Mouse (Mus musculus) CH12.LX (cell line): ENCODE measurements at regions not wholly inside any gene's neighbourhood (a gene's known extent, or its start where the extent isn't known, plus 50 kb on each side); places are given as distances from the start of the nearest gene placed in this dataset.

ENCODE experiments used
- DNase-seq: peaks from one replicate; pipeline ENCODE4 v3.0.0-alpha.2; 2013; ENCODE audit errors: extremely low read depth
- H3K27ac ChIP-seq: 2 replicates; pipeline ENCODE4 v1.5.1; 2012; ENCODE audit warnings: low read depth, mild to moderate bottlenecking, control low read depth, moderate library complexity; ENCODE audit not compliant: insufficient read depth
- H3K27me3 ChIP-seq: replicated peaks from 2 replicates; pipeline ENCODE3; 2012; ENCODE audit warnings: inconsistent platforms
- H3K36me3 ChIP-seq, 2 experiments: replicated peaks in 1 of 2; 2 replicates each; pipeline versions ENCODE3 to v1.6.1; 2012; ENCODE audit warnings: inconsistent platforms in 1 of 2, low read length in 1 of 2, mild to moderate bottlenecking in 1 of 2, mixed read lengths in 1 of 2, moderate library complexity in 1 of 2; ENCODE audit not compliant: control insufficient read depth in 1 of 2, insufficient read depth in 1 of 2
- H3K4me1 ChIP-seq, 2 experiments: 2 replicates each; pipeline ENCODE4 v1.6.1; 2012; ENCODE audit warnings: inconsistent platforms in 1 of 2, moderate library complexity in 1 of 2; ENCODE audit not compliant: insufficient read depth in 2 of 2, control insufficient read depth in 1 of 2
- H3K4me2 ChIP-seq: 2 replicates; pipeline ENCODE4 v1.6.1; 2012; ENCODE audit warnings: low read depth, mild to moderate bottlenecking, control low read depth; ENCODE audit not compliant: poor library complexity, insufficient read depth, severe bottlenecking
- H3K4me3 ChIP-seq, 3 experiments: fragments of 150-350 bp in 1 of 3; sonication (generic) in 1 of 3; replicated peaks in 1 of 3; 2 replicates each; pipeline versions ENCODE3 to v1.5.1; 2011 to 2012; ENCODE audit warnings: low read depth in 2 of 3, low read length in 2 of 3, mild to moderate bottlenecking in 2 of 3, moderate library complexity in 2 of 3, control low read depth in 1 of 3, improper control_type of control experiment in 1 of 3, inconsistent platforms in 1 of 3, mixed read lengths in 1 of 3; ENCODE audit not compliant: poor library complexity in 1 of 3
- H3K79me2 ChIP-seq: replicated peaks from 2 replicates; pipeline ENCODE4 v1.6.1; 2012; ENCODE audit warnings: mild to moderate bottlenecking, moderate library complexity; ENCODE audit not compliant: control insufficient read depth, poor library complexity, insufficient read depth, severe bottlenecking; ENCODE audit errors: extremely low read depth
- H3K9ac ChIP-seq: 2 replicates; pipeline ENCODE4 v1.6.1; 2012; ENCODE audit warnings: low read depth, mild to moderate bottlenecking, control low read depth, moderate library complexity; ENCODE audit not compliant: insufficient read depth
- H3K9me3 ChIP-seq: replicated peaks from 2 replicates; pipeline ENCODE3; 2012; ENCODE audit warnings: low read length, inconsistent platforms, mixed read lengths
- BHLHE40 ChIP-seq: IDR thresholded peaks from 2 replicates; pipeline ENCODE4 v1.6.1; 2011; ENCODE audit warnings: mild to moderate bottlenecking, low read depth, low read length, improper control_type of control experiment
- CHD1 ChIP-seq: IDR thresholded peaks from 2 replicates; pipeline ENCODE4 v1.6.1; 2012; ENCODE audit warnings: low read depth, low read length, improper control_type of control experiment, inconsistent platforms
- CHD2 ChIP-seq: IDR thresholded peaks from 2 replicates; pipeline ENCODE4 v1.6.1; 2011; ENCODE audit warnings: low read length, improper control_type of control experiment
- E2F4 ChIP-seq: IDR thresholded peaks from 2 replicates; pipeline ENCODE4 v1.6.1; 2011; ENCODE audit warnings: low read depth, low read length, improper control_type of control experiment; ENCODE audit not compliant: insufficient replicate concordance
- EP300 ChIP-seq: IDR thresholded peaks from 2 replicates; pipeline ENCODE4 v1.6.1; 2011; ENCODE audit warnings: low read length, improper control_type of control experiment
- ETS1 ChIP-seq: conservative IDR thresholded peaks from 2 replicates; pipeline ENCODE4 v1.6.1; 2012; ENCODE audit warnings: low read depth, mild to moderate bottlenecking, inconsistent platforms, low read length, improper control_type of control experiment, moderate library complexity
- GABPA ChIP-seq: IDR thresholded peaks from 2 replicates; pipeline ENCODE4 v1.6.1; 2012; ENCODE audit warnings: low read depth, low read length, improper control_type of control experiment, inconsistent platforms; ENCODE audit not compliant: insufficient replicate concordance
- IRF4 ChIP-seq: IDR thresholded peaks from 2 replicates; pipeline ENCODE4 v1.6.1; 2014; ENCODE audit warnings: low read depth, mild to moderate bottlenecking, inconsistent platforms, low read length, improper control_type of control experiment
- JUN ChIP-seq: IDR thresholded peaks from 2 replicates; pipeline ENCODE4 v1.6.1; 2011; ENCODE audit warnings: low read depth, mild to moderate bottlenecking, low read length, improper control_type of control experiment, moderate library complexity; ENCODE audit not compliant: insufficient read depth
- MAX ChIP-seq: IDR thresholded peaks from 2 replicates; pipeline ENCODE4 v1.6.1; 2011; ENCODE audit warnings: low read length, improper control_type of control experiment
- MEF2A ChIP-seq: IDR thresholded peaks from 2 replicates; pipeline ENCODE4 v1.6.1; 2014; ENCODE audit warnings: low read depth, mild to moderate bottlenecking, inconsistent platforms, low read length, improper control_type of control experiment, borderline replicate concordance
- MXI1 ChIP-seq: IDR thresholded peaks from 2 replicates; pipeline ENCODE4 v1.6.1; 2011; ENCODE audit warnings: mild to moderate bottlenecking, low read depth, low read length, improper control_type of control experiment
- MYC ChIP-seq: IDR thresholded peaks from 2 replicates; pipeline ENCODE4 v1.6.1; 2011; ENCODE audit warnings: low read depth, mild to moderate bottlenecking, improper control_type of control experiment, low read length
- POLR2A ChIP-seq: IDR thresholded peaks from 2 replicates; pipeline ENCODE4 v1.6.1; 2011; ENCODE audit warnings: low read depth, mild to moderate bottlenecking, improper control_type of control experiment, low read length
- POLR2AphosphoS2 ChIP-seq: IDR thresholded peaks from 2 replicates; pipeline ENCODE4 v1.6.1; 2011; ENCODE audit warnings: low read depth, low read length, improper control_type of control experiment
- RCOR1 ChIP-seq: conservative IDR thresholded peaks from 2 replicates; pipeline ENCODE4 v1.6.1; 2012; ENCODE audit warnings: low read depth, mild to moderate bottlenecking, inconsistent platforms, low read length, improper control_type of control experiment
- SMC3 ChIP-seq: IDR thresholded peaks from 2 replicates; pipeline ENCODE4 v1.6.1; 2011; ENCODE audit warnings: low read depth, low read length, improper control_type of control experiment
- UBTF ChIP-seq: IDR thresholded peaks from 2 replicates; pipeline ENCODE4 v1.6.1; 2012; ENCODE audit warnings: low read depth, mild to moderate bottlenecking, inconsistent platforms, low read length, improper control_type of control experiment, moderate library complexity
- USF2 ChIP-seq: conservative IDR thresholded peaks from 2 replicates; pipeline ENCODE4 v1.6.1; 2011; ENCODE audit warnings: low read depth, low read length, improper control_type of control experiment
- ZKSCAN1 ChIP-seq: IDR thresholded peaks from 2 replicates; pipeline ENCODE4 v1.6.1; 2012; ENCODE audit warnings: low read depth, inconsistent platforms, low read length, improper control_type of control experiment, borderline replicate concordance
- ZMIZ1 ChIP-seq: IDR thresholded peaks from 2 replicates; pipeline ENCODE4 v1.6.1; 2012; ENCODE audit warnings: low read depth, mild to moderate bottlenecking, inconsistent platforms, low read length, improper control_type of control experiment
- ZNF384 ChIP-seq: IDR thresholded peaks from 2 replicates; pipeline ENCODE4 v1.6.1; 2012; ENCODE audit warnings: low read depth, low read length, improper control_type of control experiment, inconsistent platforms
- dilution Hi-C: fragments of 300-500 bp; cut with MboI; formaldehyde crosslinking; loops from 2 replicates; pipeline ENCODE4 v1.14.3; 2020; ENCODE audit warnings: low sequenced_read_pairs; ENCODE audit not compliant: extremely low pct_unique_long_range_greater_than_20kb, extremely low pct_ligation_motif_present
- in situ Hi-C: fragments of 300-500 bp; cut with MboI; formaldehyde crosslinking; loops from 3 replicates; pipeline ENCODE4 v1.14.3; 2019; ENCODE audit warnings: low sequenced_read_pairs, low pct_ligation_motif_present, low pct_unique_long_range_greater_than_20kb, mixed read lengths

DNA sequence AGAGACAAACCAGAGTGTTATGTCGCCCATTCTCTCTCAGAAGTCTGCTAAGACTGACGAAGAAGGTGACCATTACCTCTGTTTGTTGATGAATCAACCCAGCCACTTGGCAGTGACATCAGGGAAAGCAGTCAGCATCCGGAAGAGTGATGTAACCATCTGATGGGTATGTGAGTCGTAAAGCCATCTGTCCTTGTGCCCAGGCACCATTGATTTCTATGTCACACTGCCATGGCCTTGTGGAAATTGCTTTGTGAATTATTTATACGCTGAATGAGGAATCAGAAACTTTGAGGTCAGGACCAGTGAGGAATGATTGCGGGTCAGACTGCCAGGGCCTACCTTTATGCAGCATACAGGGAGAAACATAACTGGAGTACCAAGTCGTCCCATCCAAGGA lies 256.2 kb upstream of the Htr2a start:
- no peaks in the 10 kb centered on the region for H3K4me1 ChIP-seq
- H3K27me3 ChIP-seq, result no peaks in the 10 kb centered on the region
- no peaks in the 10 kb centered on the region for H3K36me3 ChIP-seq
- no peak overlapping the region for H3K4me2 ChIP-seq
- dilution Hi-C loops, result no loop called here
- no peak overlapping the region for H3K27ac ChIP-seq
- H3K79me2 ChIP-seq, result no peaks in the 10 kb centered on the region
- DNase-seq, result no peak
- in situ Hi-C loops, result no loop called here
- no peak for TF ChIP-seq CHD1
- TF ChIP-seq ZMIZ1, result no peak
- TF ChIP-seq ETS1, result no peak
- no peak for TF ChIP-seq MAX
- no peak for TF ChIP-seq ZNF384
- TF ChIP-seq MYC, result no peak
- TF ChIP-seq RCOR1, result no peak
- no peak for TF ChIP-seq POLR2AphosphoS2
- no peak for TF ChIP-seq UBTF
- no peaks in the 10 kb centered on the region for H3K9me3 ChIP-seq
- H3K4me3 ChIP-seq, result no peak overlapping the region
- no peak overlapping the region for H3K9ac ChIP-seq

GRCm38 (mm10) chr14:74392419-74392818 lies 248.2 kb upstream of the Htr2a start:
- Histone ChIP-seq H3K79me2 (no peaks in the 10 kb centered on the region), H3K36me3 (no peaks in the 10 kb centered on the region), H3K27ac (no peak overlapping the region), H3K4me3 (no peak overlapping the region), H3K9ac (no peak overlapping the region), H3K27me3 (no peaks in the 10 kb centered on the region), H3K9me3 (no peaks in the 10 kb centered on the region), H3K4me1 (no peaks in the 10 kb centered on the region), H3K4me2 (no peak overlapping the region)
- in situ Hi-C loops, result no loop called here
- dilution Hi-C loops, result no loop called here
- DNase-seq, result no peak
- no peak for TF ChIP-seq RCOR1
- no peak for TF ChIP-seq ZNF384
- TF ChIP-seq POLR2AphosphoS2, result no peak

DNA sequence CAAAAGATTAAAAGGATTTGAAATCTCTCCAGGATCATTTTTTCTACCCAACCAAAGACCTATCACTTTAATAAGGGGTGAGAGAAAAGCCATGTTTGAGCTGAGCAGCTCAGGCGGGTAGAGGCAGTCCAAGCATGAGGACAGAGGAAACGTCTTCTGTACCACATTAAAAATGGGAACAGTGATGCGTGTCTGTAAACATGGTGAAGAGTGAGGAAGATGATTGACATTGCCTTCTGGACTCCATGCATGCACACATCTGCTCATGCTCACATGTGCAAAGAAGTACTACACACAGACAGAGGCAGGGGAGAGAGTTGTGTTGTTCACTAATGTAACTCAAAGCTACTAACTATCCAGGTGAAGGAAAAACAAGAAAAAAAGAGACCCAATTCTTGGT lies 243.4 kb upstream of the Htr2a start:
- no peaks in the 10 kb centered on the region for H3K79me2 ChIP-seq
- no peak overlapping the region for H3K9ac ChIP-seq
- TF ChIP-seq USF2 (no peak), BHLHE40 (no peak), EP300 (no peak), GABPA (no peak), CHD2 (no peak), E2F4 (no peak), IRF4 (no peak), MAX (no peak), MXI1 (no peak), JUN (no peak), POLR2A (no peak), MEF2A (no peak), ZKSCAN1 (no peak), SMC3 (no peak), RCOR1 (no peak)
- no peaks in the 10 kb centered on the region for H3K27me3 ChIP-seq
- no peak overlapping the region for H3K4me3 ChIP-seq
- H3K9me3 ChIP-seq, result no peaks in the 10 kb centered on the region
- no peaks in the 10 kb centered on the region for H3K36me3 ChIP-seq
- H3K4me2 ChIP-seq, result no peak overlapping the region
- in situ Hi-C loops, result no loop called here
- H3K27ac ChIP-seq, result no peak overlapping the region
- no peak for DNase-seq
- dilution Hi-C loops, result no loop called here
- no peaks in the 10 kb centered on the region for H3K4me1 ChIP-seq
